Mouse (Mus musculus) stomach, embryonic 16.5 days (tissue): ENCODE data around the gene H2afy2. TPM values are rescaled to one million over a fixed set of nuclear protein-coding genes. Genes with fewer than 3 reads are reported as not detected.

Experiments used
- ATAC-seq: fragments of 200-750 bp; cut with Nextera tagmentation; 2 replicates; pipeline ENCODE4 v1.8.0; 2017; ENCODE audit warnings: moderate number of reproducible peaks, moderate TSS enrichment; ENCODE audit not compliant: insufficient read depth, low FRiP score
- H3K27ac ChIP-seq: fragments of 300-500 bp; sonication (generic); 2 replicates; pipeline ENCODE4 v1.5.1; 2014; ENCODE audit warnings: low read length
- H3K27me3 ChIP-seq: fragments of 300-500 bp; sonication (generic); 2 replicates; pipeline ENCODE4 v1.6.1; 2014; ENCODE audit warnings: low read length, control low read depth, mixed read lengths; ENCODE audit not compliant: control insufficient read depth, insufficient read depth
- H3K36me3 ChIP-seq: fragments of 300-500 bp; sonication (generic); 2 replicates; pipeline ENCODE4 v1.6.1; 2014; ENCODE audit warnings: low read length; ENCODE audit not compliant: control insufficient read depth, insufficient read depth
- H3K4me1 ChIP-seq: fragments of 300-500 bp; sonication (generic); 2 replicates; pipeline ENCODE4 v1.6.1; 2014; ENCODE audit warnings: low read length, control low read depth, mixed read lengths; ENCODE audit not compliant: control insufficient read depth, insufficient read depth
- H3K4me2 ChIP-seq: fragments of 300-500 bp; sonication (generic); 2 replicates; pipeline ENCODE4 v1.6.1; 2014; ENCODE audit warnings: low read depth, low read length, mixed read lengths
- H3K4me3 ChIP-seq: fragments of 300-500 bp; sonication (generic); replicated peaks from 2 replicates; pipeline ENCODE4 v1.5.1; 2014; ENCODE audit warnings: mild to moderate bottlenecking, low read length
- H3K9ac ChIP-seq: fragments of 300-500 bp; sonication (generic); 2 replicates; pipeline ENCODE4 v1.6.1; 2014; ENCODE audit warnings: low read length
- H3K9me3 ChIP-seq: fragments of 300-500 bp; sonication (generic); replicated peaks from 2 replicates; pipeline ENCODE4 v1.6.1; 2016; ENCODE audit warnings: low read length, control low read depth; ENCODE audit not compliant: control insufficient read depth
- WGBS: fragments of 180-500 bp; shearing (Covaris S2); extraction: QIAGEN DNeasy Blood & Tissue Kit; methylation state at CpG from one replicate; pipeline ENCODE4 v1.1.7; 2014; 5-methylcytosine and 5-hydroxymethylcytosine counted together
- polyA plus RNA-seq: library from polyadenylated mRNA; unstranded; fragments of >200 nt; fragmentation: Nextera tagmentation; extraction: Ambion mirVana; gene quantifications from 2 replicates; pipeline ENCODE4 v1.2.1, GENCODE M21; 2015

Gene H2afy2
- polyA plus RNA-seq, 1 experiment from 2014 or later = 86.3 TPM

- Histone ChIP-seq H3K4me1 (no peaks in the 10 kb centered on the region), H3K4me2 (no peak overlapping the region), H3K9ac (no peak overlapping the region), H3K36me3 (no peaks in the 10 kb centered on the region), H3K4me3 (no peak overlapping the region), H3K27me3 (no peaks in the 10 kb centered on the region), H3K9me3 (no peaks in the 10 kb centered on the region), H3K27ac (no peak overlapping the region)
- WGBS = 58% methylated on average over 13 of the region's 13 CpGs
- no peak for ATAC-seq
Measured at GRCm38 (mm10) chr10:61825979-61826752, 42.2 kb upstream of the H2afy2 start.

GRCm38 (mm10) chr10:61825536-61825935 is 41.6 kb upstream of the H2afy2 start:
- WGBS = 40% methylated on average over 5 of the region's 5 CpGs
- H3K4me3 ChIP-seq = no peak overlapping the region
- H3K27me3 ChIP-seq = no peaks in the 10 kb centered on the region
- H3K9me3 ChIP-seq = no peaks in the 10 kb centered on the region
- no peak overlapping the region for H3K9ac ChIP-seq
- H3K4me1 ChIP-seq = no peaks in the 10 kb centered on the region
- H3K27ac ChIP-seq = no peak overlapping the region
- H3K36me3 ChIP-seq = no peaks in the 10 kb centered on the region
- no peak overlapping the region for H3K4me2 ChIP-seq
- no peak for ATAC-seq

DNA sequence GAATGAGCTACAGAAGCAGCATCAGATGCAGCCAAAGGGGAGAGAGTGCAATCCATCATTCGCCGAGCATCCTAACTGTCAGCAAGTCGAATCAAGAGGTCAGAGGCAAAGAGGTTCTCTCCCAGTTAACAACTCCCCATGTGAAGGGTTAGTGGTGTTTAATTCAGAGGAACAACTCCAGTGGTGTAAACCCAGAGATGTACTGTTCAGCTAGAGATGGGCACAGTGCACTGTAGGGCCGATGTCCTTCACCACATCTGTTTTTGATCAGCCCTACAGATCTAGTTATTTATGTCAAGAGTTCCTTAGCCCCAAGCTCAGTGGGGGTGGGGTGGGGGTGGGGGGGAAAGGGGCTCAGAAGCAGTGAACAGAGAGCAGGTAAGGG is 39.8 kb upstream of the H2afy2 start:
- no peaks in the 10 kb centered on the region for H3K9me3 ChIP-seq
- no peaks in the 10 kb centered on the region for H3K4me1 ChIP-seq
- no peaks in the 10 kb centered on the region for H3K36me3 ChIP-seq
- no peak overlapping the region for H3K9ac ChIP-seq
- ATAC-seq = no peak
- H3K27ac ChIP-seq = no peak overlapping the region
- no peak overlapping the region for H3K4me3 ChIP-seq
- WGBS = 40% methylated on average over 4 of the region's 4 CpGs
- H3K4me2 ChIP-seq = no peak overlapping the region
- H3K27me3 ChIP-seq = no peaks in the 10 kb centered on the region

GRCm38 (mm10) chr10:61822968-61823730 is 39.2 kb upstream of the H2afy2 start:
- no peaks in the 10 kb centered on the region for H3K36me3 ChIP-seq
- H3K9ac ChIP-seq = no peak overlapping the region
- no peak overlapping the region for H3K27ac ChIP-seq
- no peak overlapping the region for H3K4me3 ChIP-seq
- no peaks in the 10 kb centered on the region for H3K9me3 ChIP-seq
- H3K4me2 ChIP-seq = no peak overlapping the region
- no peaks in the 10 kb centered on the region for H3K27me3 ChIP-seq
- no peak for ATAC-seq
- 48% methylated on average over 7 of the region's 7 CpGs for WGBS
- no peaks in the 10 kb centered on the region for H3K4me1 ChIP-seq

DNA sequence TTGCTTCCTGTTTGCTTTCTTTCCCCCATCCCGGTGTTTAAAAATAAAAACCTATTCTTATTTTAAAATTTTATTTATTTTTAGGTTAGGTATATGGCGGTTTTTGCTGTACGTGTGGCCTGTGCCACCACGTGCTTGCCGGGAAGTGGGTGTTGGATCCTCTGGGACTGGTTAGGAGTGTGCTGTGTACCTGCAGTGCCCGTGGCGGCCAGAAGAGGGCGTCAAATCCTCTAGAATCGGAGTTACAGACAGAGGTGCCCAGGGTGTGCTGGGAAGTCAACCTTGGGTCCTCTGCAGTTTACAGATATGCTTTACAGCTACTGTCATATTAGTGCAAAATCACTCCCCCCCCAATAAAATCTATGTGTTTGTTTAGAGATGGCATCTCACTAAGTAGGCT is 36.1 kb upstream of the H2afy2 start:
- 55% methylated on average over 9 of the region's 9 CpGs for WGBS

GRCm38 (mm10) chr10:61811987-61812386 is 28.0 kb upstream of the H2afy2 start:
- ATAC-seq = no peak
- no peak overlapping the region for H3K4me2 ChIP-seq
- H3K27ac ChIP-seq = no peak overlapping the region
- no peak overlapping the region for H3K9ac ChIP-seq
- no peak overlapping the region for H3K4me3 ChIP-seq
- no peaks in the 10 kb centered on the region for H3K9me3 ChIP-seq
- H3K4me1 ChIP-seq = no peaks in the 10 kb centered on the region
- no peaks in the 10 kb centered on the region for H3K36me3 ChIP-seq
- 57% methylated on average over 5 of the region's 5 CpGs for WGBS
- no peaks in the 10 kb centered on the region for H3K27me3 ChIP-seq

More for the DNA sequence above, 36.1 kb upstream of the H2afy2 start:
- Histone ChIP-seq H3K9me3 (no peaks in the 10 kb centered on the region), H3K27me3 (no peaks in the 10 kb centered on the region), H3K4me3 (no peak overlapping the region), H3K36me3 (no peaks in the 10 kb centered on the region), H3K4me2 (no peak overlapping the region), H3K4me1 (no peaks in the 10 kb centered on the region), H3K27ac (no peak overlapping the region), H3K9ac (no peak overlapping the region)
- no peak for ATAC-seq

DNA sequence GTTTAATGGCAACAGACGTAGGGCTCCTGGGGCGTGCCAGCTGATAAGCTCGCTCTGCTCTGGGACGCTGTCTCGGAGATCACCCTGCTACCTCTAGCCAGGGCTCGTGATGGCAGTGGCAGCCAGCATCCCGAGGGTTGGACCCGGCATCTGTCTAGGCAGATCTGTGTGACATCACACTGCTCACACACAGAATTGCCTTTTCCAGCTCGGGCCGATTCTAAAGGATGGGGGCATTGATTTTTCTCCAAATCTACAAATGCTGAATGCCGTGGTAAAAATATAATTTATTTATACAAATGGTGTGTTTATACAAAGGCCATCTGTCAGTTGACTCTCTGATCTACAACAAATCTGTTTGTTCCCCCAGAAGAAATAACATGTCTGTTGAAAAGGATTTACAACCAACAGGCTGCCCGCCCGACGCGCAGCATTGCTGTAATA is 14.2 kb upstream of the H2afy2 start:
- H3K4me1 ChIP-seq = peaks cover 10% of the 10 kb centered on the region
- H3K4me3 ChIP-seq = no peak overlapping the region
- H3K36me3 ChIP-seq = no peaks in the 10 kb centered on the region
- H3K9ac ChIP-seq = no peak overlapping the region
- no peak for ATAC-seq
- WGBS = 42% methylated on average over 15 of the region's 15 CpGs
- no peaks in the 10 kb centered on the region for H3K27me3 ChIP-seq
- no peaks in the 10 kb centered on the region for H3K9me3 ChIP-seq
- no peak overlapping the region for H3K4me2 ChIP-seq
- H3K27ac ChIP-seq = no peak overlapping the region

DNA sequence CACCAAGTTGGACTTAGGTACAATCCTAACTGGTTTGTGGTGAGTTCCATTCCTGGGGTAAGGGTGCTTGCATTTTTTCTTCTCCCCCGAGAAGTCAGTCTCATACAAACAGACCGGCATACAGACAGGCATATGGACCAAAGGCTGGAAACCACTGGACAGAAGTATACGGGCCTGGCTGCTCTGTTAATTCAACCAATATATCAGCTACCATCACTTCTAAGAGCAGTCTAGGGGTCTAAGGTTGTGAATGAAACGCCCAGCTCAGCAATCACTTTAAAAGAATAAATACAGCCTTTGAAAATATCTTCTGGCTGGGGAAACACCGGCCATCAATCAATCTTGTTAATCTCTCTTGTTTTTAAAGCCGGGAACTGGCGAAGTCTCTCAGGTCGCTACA is 11.5 kb upstream of the H2afy2 start:
- Histone ChIP-seq H3K9ac (peak overlapping the region; percentile 29; the same call in 1 of the 2 replicates), H3K4me3 (no peak overlapping the region), H3K4me1 (peaks cover 10% of the 10 kb centered on the region), H3K4me2 (peak overlapping the region; percentile 5; the same call in 1 of the 2 replicates), H3K9me3 (no peaks in the 10 kb centered on the region), H3K36me3 (no peaks in the 10 kb centered on the region), H3K27me3 (no peaks in the 10 kb centered on the region), H3K27ac (no peak overlapping the region)
- WGBS = 17% methylated on average over 8 of the region's 8 CpGs
- no peak for ATAC-seq

DNA sequence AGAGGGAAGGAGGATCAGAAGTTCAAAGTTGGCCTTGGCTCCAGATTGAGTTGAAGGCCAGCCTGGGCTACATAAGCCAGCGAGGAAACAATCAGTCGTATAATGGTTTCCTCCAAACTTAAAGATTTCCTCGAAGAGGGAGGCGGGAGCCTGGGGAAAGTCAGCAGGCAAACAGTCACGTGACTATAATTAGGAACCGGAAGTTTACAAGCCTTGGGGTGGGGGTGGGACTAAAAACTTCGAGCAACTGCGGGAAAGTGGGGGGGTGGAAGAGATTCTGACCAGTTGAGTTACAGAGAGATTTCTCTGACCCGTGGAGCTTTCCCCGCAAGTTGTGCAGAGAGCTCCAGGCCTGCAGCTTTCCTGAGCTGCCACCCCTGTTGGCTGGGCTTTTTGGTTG is 11.0 kb upstream of the H2afy2 start:
- peak overlapping the region; percentile 5; the same call in 1 of the 2 replicates for H3K4me2 ChIP-seq
- no peaks in the 10 kb centered on the region for H3K9me3 ChIP-seq
- H3K27me3 ChIP-seq = no peaks in the 10 kb centered on the region
- no peak overlapping the region for H3K4me3 ChIP-seq
- H3K27ac ChIP-seq = no peak overlapping the region
- WGBS = 47% methylated on average over 10 of the region's 10 CpGs
- H3K9ac ChIP-seq = peak overlapping the region; percentile 29; the same call in 1 of the 2 replicates
- ATAC-seq = no peak
- H3K4me1 ChIP-seq = peaks cover 10% of the 10 kb centered on the region
- H3K36me3 ChIP-seq = no peaks in the 10 kb centered on the region
